Mouse (Mus musculus) limb, embryonic 10.5 days (tissue): ENCODE measurements around the gene Gsc2. TPM values are rescaled to one million over a fixed set of nuclear protein-coding genes. Genes with fewer than 3 reads are reported as not detected.

ENCODE experiments used
- DNase-seq: peaks from one replicate; pipeline ENCODE4 v3.0.0-alpha.2; 2017; ENCODE audit warnings: low spot score
- H3K27ac ChIP-seq: fragments of 300-500 bp; sonication (generic); 2 replicates; pipeline ENCODE4 v1.5.1; 2016; ENCODE audit warnings: mild to moderate bottlenecking
- H3K27me3 ChIP-seq: fragments of 300-500 bp; sonication (generic); 2 replicates; pipeline ENCODE4 v1.6.1; 2016; ENCODE audit warnings: low read depth, mild to moderate bottlenecking; ENCODE audit not compliant: poor library complexity, severe bottlenecking
- H3K36me3 ChIP-seq: fragments of 300-500 bp; sonication (generic); 2 replicates; pipeline ENCODE4 v1.6.1; 2016; ENCODE audit warnings: mild to moderate bottlenecking, moderate library complexity
- H3K4me1 ChIP-seq: fragments of 300-500 bp; sonication (generic); 2 replicates; pipeline ENCODE4 v1.6.1; 2016
- H3K4me3 ChIP-seq: fragments of 300-500 bp; sonication (generic); 2 replicates; pipeline ENCODE4 v1.5.1; 2016; ENCODE audit warnings: mild to moderate bottlenecking, moderate library complexity
- H3K9me3 ChIP-seq: fragments of 300-500 bp; sonication (generic); replicated peaks from 2 replicates; pipeline ENCODE4 v1.6.1; 2016; ENCODE audit warnings: mild to moderate bottlenecking
- WGBS: fragments of 180-500 bp; shearing (Covaris S2); methylation state at CpG from one replicate; pipeline ENCODE4 v1.1.7; 2016; 5-methylcytosine and 5-hydroxymethylcytosine counted together
- polyA plus RNA-seq: library from polyadenylated mRNA; unstranded; fragments of >200 nt; fragmentation: Nextera tagmentation; extraction: Ambion mirVana; gene quantifications from 2 replicates; pipeline ENCODE4 v1.2.1, GENCODE M21; 2016

The Gsc2 gene
- polyA plus RNA-seq, 1 experiment from 2014 or later: not detected

DNA sequence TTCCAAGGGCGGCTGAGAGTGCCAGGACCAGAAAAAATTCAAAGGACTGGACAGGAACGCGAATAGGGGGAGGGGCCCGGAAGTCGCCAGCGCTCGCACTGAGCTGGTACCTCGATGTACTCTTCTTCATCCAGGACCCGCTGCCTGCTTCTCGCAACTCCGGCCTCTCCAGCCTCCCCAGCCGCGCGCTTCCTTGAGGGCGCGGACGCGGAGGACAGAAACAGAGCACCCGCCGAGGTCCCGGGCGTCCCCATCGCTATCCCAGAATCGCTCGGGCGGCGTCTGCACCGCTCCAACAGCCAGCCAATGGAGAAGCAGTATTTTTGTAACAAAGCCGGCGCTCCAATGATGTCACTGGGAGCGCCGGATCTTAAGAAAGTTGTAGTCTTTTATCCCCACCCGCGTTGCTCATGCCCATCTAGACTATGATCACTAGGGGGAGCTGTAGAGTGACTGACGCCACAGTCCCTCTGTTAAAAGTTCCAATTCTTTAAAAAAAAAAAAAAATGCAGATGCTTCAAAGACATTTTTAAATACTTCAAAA is 3.7 kb downstream of the Gsc2 start, which contains the start of gene Ess2:
Gene Ess2 (minus strand): TSS at position 297 of the 544 bp plus-strand sequence.
- Histone ChIP-seq H3K4me3 (peak within 1 kb of the TSS; percentile 85), H3K27me3 (peaks cover 47% of the 10 kb centered on the region), H3K36me3 (peaks cover 34% of the 10 kb centered on the region), H3K9me3 (no peaks in the 10 kb centered on the region), H3K27ac (peak within 1 kb of the TSS; percentile 94), H3K4me1 (peaks cover 21% of the 10 kb centered on the region)
- whole genome bisulfite sequencing: under 1% methylated on average over 35 of the region's 35 CpGs
- DNase-seq: peak; percentile 88

DNA sequence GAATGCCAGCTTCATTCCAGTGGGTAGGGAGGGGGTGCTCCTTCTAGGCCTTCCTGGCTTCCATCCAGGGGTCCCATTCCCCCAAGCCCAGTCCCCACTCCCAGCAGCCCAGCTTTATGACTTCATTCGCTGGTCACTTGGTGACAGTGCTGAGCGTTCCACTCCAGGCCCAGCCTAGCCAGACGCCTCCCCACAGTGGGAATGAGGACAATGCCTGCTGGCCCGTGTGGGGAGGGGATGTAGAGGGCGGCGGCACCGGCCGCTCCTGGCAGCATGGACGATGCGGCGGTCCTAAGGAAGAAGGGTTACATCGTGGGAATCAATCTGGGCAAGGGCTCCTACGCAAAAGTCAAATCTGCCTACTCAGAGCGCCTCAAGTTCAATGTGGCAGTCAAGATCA is 16.4 kb downstream of the Gsc2 start, which contains the start of the genes Dgcr2 and Tssk2:
Gene Dgcr2 (minus strand): TSS at position 101 of the 400 bp plus-strand sequence.
Gene Tssk2 (plus strand): TSS at position 176 of the 400 bp plus-strand sequence.
- WGBS: 93% methylated on average over 14 of the region's 14 CpGs
- Histone ChIP-seq H3K27ac (no peak within 1 kb of the TSS), H3K36me3 (peaks cover 56% of the 10 kb centered on the region), H3K27me3 (no peaks in the 10 kb centered on the region), H3K9me3 (no peaks in the 10 kb centered on the region), H3K4me1 (no peaks in the 10 kb centered on the region), H3K4me3 (no peak within 1 kb of the TSS)
- no peak for DNase-seq

DNA sequence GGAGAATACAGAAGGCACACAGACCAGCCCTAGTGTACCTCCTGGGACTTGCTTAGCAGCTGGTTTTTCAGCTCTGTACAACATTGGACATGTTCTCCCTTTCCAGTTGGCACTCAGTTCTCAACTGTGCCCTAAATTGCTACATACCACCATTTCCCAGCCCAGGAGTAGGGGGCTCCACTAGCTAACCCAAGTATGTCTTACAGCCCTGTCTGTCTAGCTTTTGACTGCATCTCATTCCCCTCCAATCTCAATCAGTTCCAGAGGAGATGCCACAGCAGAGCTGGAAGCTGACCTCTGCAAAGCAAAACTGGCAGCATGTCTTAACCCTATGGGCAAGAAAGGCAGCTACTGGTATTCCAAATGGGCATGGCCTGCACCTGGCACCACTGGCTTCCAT is 18.8 kb downstream of the Gsc2 start:
- Histone ChIP-seq H3K27ac (no peak overlapping the region), H3K27me3 (no peaks in the 10 kb centered on the region), H3K9me3 (no peaks in the 10 kb centered on the region), H3K4me1 (peaks cover 12% of the 10 kb centered on the region), H3K36me3 (peaks cover 32% of the 10 kb centered on the region), H3K4me3 (no peak overlapping the region)
- DNase-seq: no peak

DNA sequence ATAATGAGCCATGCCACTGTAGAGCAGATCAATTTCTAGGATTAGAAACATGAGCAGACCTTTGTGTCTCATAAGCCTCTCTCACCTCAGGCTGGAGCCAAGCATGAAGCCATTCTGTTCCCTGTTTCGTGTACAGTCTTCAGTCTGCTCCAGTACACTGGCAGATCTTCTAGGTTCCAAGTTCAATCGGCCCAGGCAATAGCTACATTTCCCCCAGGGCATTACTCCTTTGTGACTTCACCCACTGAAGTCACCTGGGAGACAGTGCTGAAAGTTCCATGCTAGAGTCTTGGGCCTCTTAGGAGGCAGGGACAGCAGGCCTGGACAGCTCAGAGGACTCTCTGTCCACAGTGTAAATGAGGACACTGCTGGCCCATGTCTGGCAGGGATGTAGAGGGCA is 20.9 kb downstream of the Gsc2 start, which contains the start of gene Tssk1:
Gene Tssk1 (plus strand): TSS at position 301 of the 400 bp plus-strand sequence.
- H3K9me3 ChIP-seq: no peaks in the 10 kb centered on the region
- peaks cover 15% of the 10 kb centered on the region for H3K36me3 ChIP-seq
- 81% methylated on average over 2 of the region's 2 CpGs for WGBS
- H3K27ac ChIP-seq: no peak within 1 kb of the TSS
- peaks cover 27% of the 10 kb centered on the region for H3K4me1 ChIP-seq
- H3K27me3 ChIP-seq: no peaks in the 10 kb centered on the region
- DNase-seq: no peak
- no peak within 1 kb of the TSS for H3K4me3 ChIP-seq

DNA sequence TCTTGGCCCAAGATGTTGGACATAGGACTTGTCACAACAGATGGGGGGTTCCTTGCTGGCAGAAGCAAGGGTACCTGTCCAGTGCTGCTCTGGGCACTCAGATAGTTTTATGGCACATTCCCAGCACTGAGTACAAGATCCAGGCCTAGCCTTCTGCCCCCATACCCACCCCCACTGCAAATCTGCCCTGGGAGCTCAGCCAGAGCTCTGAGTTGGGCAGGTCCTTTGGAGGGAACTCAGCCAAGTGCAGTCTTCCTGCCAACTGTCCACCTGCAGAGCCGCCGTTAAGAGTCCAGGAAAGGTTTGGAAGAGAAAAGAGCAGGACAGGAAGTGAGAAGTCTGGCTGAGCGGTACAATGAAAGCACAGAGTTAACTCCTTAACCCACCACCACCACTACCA is 22.3 kb downstream of the Gsc2 start:
- H3K27me3 ChIP-seq: no peaks in the 10 kb centered on the region
- peaks cover 5% of the 10 kb centered on the region; the same call in 1 of the 2 replicates for H3K36me3 ChIP-seq
- no peak for DNase-seq
- H3K27ac ChIP-seq: no peak overlapping the region
- no peaks in the 10 kb centered on the region for H3K9me3 ChIP-seq
- WGBS: 88% methylated on average over 3 of the region's 3 CpGs
- no peak overlapping the region; the same call in 1 of the 2 replicates for H3K4me3 ChIP-seq
- peaks cover 27% of the 10 kb centered on the region for H3K4me1 ChIP-seq

DNA sequence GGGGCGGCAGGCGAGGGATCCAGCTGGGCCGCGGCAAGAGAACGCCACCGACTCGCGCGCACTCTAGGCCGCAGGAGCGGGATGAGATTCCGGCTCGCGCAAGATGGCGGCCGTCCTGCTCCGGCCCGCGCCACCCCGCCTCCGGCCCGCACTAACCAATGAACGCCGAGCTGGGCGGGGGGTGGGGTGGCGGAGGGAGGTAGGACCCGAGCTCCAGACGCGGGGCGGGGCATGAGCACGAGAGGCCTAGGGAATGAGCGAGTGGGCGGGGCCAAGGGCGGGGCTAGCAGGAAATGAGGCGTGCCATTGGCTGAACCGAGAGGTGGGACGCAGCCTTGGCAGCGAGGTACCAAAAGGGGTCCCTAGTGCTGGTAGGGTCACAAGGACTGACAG is 23.3 kb downstream of the Gsc2 start, which contains the start of gene Gm20518:
Gene Gm20518 (minus strand): TSS at position 105 of the 393 bp plus-strand sequence.
- Histone ChIP-seq H3K9me3 (no peaks in the 10 kb centered on the region), H3K27me3 (no peaks in the 10 kb centered on the region), H3K36me3 (peaks cover 5% of the 10 kb centered on the region; the same call in 1 of the 2 replicates), H3K27ac (peak within 1 kb of the TSS; percentile 97), H3K4me1 (peaks cover 27% of the 10 kb centered on the region), H3K4me3 (peak within 1 kb of the TSS; percentile 95)
- WGBS: under 1% methylated on average over 38 of the region's 38 CpGs
- DNase-seq: peak; percentile 100

DNA sequence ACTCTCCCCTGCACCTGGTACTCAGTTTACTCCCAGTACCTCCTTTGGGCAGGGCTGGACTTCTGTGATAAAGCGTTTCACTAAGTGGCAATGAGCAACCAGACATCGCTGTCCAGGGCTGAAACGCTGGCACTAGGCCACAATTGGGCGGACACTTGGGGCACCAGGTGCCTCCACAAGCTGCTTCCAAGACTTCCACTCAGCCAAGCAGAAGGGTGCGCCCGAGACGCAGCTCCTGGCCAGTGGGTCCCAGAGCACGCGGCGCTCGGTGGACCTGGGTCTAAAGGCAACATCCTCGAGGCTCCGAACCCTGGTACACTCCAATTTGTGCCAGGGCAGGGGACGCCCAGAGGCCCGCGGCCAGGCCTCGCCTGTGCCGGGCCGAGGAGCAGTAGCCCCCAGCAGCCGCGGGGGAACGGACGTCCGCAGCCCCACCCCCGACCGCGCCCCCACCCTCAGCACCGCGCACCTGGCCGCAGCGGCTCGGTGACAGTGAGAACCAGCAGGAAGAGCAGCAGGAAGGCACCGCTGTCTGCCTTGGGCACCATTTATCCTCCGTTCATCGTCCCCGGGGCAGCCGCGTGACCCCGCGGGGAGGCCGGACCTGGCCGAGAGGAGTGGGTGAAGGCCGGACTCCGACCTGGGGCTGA is 23.8 kb downstream of the Gsc2 start:
- Histone ChIP-seq H3K36me3 (peaks cover 8% of the 10 kb centered on the region), H3K4me3 (peak overlapping the region; percentile 95), H3K27me3 (no peaks in the 10 kb centered on the region), H3K9me3 (no peaks in the 10 kb centered on the region), H3K4me1 (peaks cover 27% of the 10 kb centered on the region), H3K27ac (peak overlapping the region; percentile 97)
- WGBS: under 1% methylated on average over 44 of the region's 44 CpGs
- peak; percentile 71 for DNase-seq

DNA sequence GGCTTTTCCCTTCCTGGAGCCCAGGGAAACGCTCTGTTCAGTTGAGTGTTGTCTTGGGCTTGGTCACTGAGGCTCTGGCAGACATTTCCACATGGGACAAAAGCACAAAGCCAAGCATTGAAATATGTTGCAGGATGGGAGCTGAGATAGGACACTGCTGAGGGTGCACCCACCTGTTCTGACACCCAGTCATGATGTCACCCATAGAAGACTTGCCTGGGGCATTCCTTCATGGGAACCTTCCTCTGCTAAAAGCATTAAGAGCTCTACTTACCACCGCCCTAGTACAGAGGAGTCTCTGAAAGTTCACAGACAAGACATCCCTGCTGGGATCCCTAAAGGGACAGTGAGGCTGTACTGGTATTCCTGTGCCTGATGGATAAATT is 24.5 kb downstream of the Gsc2 start:
- Histone ChIP-seq H3K36me3 (peaks cover 15% of the 10 kb centered on the region), H3K4me3 (peak overlapping the region; percentile 95), H3K9me3 (no peaks in the 10 kb centered on the region), H3K27ac (peak overlapping the region; percentile 97), H3K27me3 (no peaks in the 10 kb centered on the region), H3K4me1 (peaks cover 27% of the 10 kb centered on the region)
- DNase-seq: no peak
- 69% methylated on average over 2 of the region's 2 CpGs for WGBS

DNA sequence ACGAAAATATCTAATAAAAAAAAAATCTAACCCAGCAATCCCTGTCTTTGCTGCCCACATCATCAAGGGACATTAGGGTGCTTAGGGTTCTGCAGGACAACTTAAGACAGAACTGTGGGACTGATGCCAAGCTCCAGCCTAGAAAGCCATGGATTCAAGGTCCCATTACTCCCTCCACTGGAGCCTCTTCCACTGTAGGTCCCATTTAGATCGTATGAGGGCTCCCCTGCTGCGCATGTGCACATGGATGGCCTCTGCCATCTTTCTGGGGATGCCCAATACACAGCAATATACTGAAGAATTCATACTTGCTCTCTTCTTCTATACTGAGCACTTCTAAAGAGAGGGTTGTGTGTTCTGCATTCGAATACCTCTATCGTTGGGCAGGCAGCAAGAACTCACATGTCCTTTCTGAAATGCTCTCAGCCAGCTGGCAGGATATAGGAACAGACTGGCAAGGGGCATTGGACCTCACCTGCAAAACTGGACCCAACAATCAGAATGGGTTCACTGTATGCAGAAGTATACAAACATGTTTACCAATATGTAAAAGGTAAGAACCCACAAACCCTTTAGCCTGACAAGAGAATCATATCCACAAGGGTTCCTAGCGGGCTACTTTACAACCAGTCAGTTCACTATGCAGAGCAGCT is 25.0 kb downstream of the Gsc2 start:
- no peaks in the 10 kb centered on the region for H3K27me3 ChIP-seq
- peaks cover 20% of the 10 kb centered on the region for H3K36me3 ChIP-seq
- peaks cover 27% of the 10 kb centered on the region for H3K4me1 ChIP-seq
- 89% methylated on average over 6 of the region's 6 CpGs for WGBS
- H3K9me3 ChIP-seq: no peaks in the 10 kb centered on the region
- H3K4me3 ChIP-seq: peak overlapping the region; percentile 95
- DNase-seq: no peak
- peak overlapping the region; percentile 97; the same call in 1 of the 2 replicates for H3K27ac ChIP-seq

DNA sequence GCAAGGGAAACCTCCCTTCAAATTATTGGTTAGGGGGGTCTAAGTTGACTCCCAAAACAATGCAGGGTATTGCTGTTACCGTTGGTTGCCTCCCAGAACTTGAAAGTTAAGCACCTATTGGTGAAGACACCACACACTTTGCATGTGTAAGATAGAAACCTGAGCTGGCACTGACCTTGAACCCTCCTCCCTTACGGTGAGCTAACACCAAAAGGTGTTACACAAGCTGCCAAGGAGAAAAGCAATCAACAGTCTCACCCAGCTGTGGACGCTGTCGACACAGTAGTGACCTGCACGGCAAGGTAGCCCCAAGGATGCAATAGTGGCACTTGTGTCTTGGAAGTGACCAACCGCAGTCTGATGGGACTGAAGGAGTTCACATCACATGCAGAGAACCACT is 30.7 kb downstream of the Gsc2 start:
- peaks cover 3% of the 10 kb centered on the region; the same call in 1 of the 2 replicates for H3K4me1 ChIP-seq
- H3K9me3 ChIP-seq: no peaks in the 10 kb centered on the region
- H3K36me3 ChIP-seq: peaks cover 58% of the 10 kb centered on the region
- 78% methylated on average over 6 of the region's 6 CpGs for WGBS
- H3K27me3 ChIP-seq: no peaks in the 10 kb centered on the region
- no peak overlapping the region for H3K27ac ChIP-seq
- H3K4me3 ChIP-seq: no peak overlapping the region
- DNase-seq: no peak

DNA sequence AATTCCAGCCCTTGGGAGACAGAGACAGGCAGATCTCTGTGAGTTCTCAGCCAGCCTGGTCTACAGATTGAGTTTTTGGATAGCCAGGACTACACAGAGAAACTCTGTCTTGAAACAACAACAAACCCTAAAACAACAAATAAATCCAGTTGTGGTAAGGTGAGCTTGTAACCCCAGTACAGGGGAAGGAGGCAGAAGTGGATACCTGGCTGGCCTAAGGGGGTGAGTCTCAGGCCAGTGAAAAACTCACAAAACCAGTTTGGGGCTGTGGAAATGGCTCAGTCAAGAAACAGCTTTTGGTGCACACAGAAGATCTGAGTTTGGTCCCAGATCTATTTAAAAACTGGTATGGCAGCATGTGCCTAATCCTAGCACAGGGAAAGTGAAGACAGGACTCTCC is 32.7 kb downstream of the Gsc2 start:
- peaks cover 78% of the 10 kb centered on the region for H3K36me3 ChIP-seq
- DNase-seq: no peak
- H3K9me3 ChIP-seq: no peaks in the 10 kb centered on the region
- peaks cover 3% of the 10 kb centered on the region; the same call in 1 of the 2 replicates for H3K4me1 ChIP-seq
- H3K4me3 ChIP-seq: no peak overlapping the region
- H3K27ac ChIP-seq: no peak overlapping the region
- no peaks in the 10 kb centered on the region for H3K27me3 ChIP-seq

DNA sequence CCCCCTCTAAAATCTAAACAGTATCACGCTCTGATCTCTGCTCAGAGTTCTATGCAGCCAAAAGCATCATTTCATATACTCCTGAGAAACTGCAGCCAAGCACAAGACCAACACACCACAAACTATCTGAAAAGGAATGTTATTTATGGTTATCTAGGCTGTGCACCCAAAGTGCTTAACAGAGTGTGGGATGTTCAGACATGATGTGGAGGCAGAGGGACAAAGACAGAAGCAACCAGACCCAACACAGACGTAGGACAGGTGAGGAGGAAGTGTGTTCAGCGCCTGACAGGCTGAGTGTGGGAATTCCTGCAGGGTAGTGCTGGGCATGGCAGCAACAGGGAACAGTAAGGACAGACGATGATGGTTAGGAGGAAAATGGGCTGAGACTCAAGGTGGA is 35.3 kb downstream of the Gsc2 start:
- no peak for DNase-seq
- WGBS: 91% methylated on average over 4 of the region's 4 CpGs
- H3K36me3 ChIP-seq: peaks cover 63% of the 10 kb centered on the region

DNA sequence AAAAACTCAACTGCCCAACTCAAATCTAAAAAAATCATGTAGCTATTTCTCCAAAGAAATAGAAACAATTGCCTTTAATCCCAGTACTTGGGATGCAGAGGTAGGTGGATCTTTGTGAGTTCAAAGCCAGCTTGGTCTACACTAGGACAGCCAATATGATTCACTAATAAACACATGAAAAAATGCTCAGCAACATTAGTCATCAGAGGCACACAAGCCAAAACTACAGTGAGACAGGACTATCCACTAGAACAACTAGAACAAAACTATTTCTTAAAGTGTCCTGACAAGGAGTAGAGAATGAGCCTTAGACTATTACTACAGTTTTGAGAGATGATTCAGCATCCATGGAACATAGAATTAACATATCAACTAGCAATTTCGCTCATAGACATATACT is 38.8 kb downstream of the Gsc2 start:
- H3K4me3 ChIP-seq: no peak overlapping the region
- H3K9me3 ChIP-seq: no peaks in the 10 kb centered on the region
- no peak overlapping the region for H3K27ac ChIP-seq
- 95% methylated on average over 1 of the region's 1 CpGs for WGBS
- peaks cover 59% of the 10 kb centered on the region for H3K36me3 ChIP-seq
- no peak for DNase-seq
- no peaks in the 10 kb centered on the region for H3K4me1 ChIP-seq
- H3K27me3 ChIP-seq: no peaks in the 10 kb centered on the region

More for the DNA sequence above, 35.3 kb downstream of the Gsc2 start:
- Histone ChIP-seq H3K27ac (no peak overlapping the region), H3K4me1 (peaks cover 3% of the 10 kb centered on the region; the same call in 1 of the 2 replicates), H3K27me3 (no peaks in the 10 kb centered on the region), H3K4me3 (no peak overlapping the region), H3K9me3 (no peaks in the 10 kb centered on the region)
